Mouse (Mus musculus): ENCODE measurements around the gene Ip6k2. TPM values are rescaled to one million over a fixed set of nuclear protein-coding genes. Genes with fewer than 3 reads are reported as not detected.

The Ip6k2 gene
- polyA plus RNA-seq, 1 experiment from 2014 or later = 224 TPM

GRCm38 (mm10) chr9:108806379-108806778, 22.8 kb downstream of the Ip6k2 start:
- Histone ChIP-seq H3K9me3 (ENCODE audit: control insufficient read depth, low read length) (no peaks in the 10 kb centered on the region), H3K27ac (ENCODE audit: low read length) (no peak overlapping the region), H3K27me3 (replicated peaks; ENCODE audit: control insufficient read depth, insufficient read depth, low read length) (no peaks in the 10 kb centered on the region), H3K4me2 (ENCODE audit: low read length) (no peak overlapping the region), H3K4me3 (replicated peaks; ENCODE audit: low read length) (no peak overlapping the region), H3K4me1 (replicated peaks; ENCODE audit: control insufficient read depth, insufficient read depth, low read length) (peaks cover 17% of the 10 kb centered on the region), H3K36me3 (ENCODE audit: control insufficient read depth, insufficient read depth) (peaks cover 38% of the 10 kb centered on the region), H3K9ac (replicated peaks; ENCODE audit: low read depth, low read length) (no peak overlapping the region)
- no peak for ATAC-seq

- 80% methylated on average over 1 of the region's 1 CpGs for WGBS
- ATAC-seq = no peak
These were observed 23.2 kb downstream of the Ip6k2 start for GRCm38 (mm10) chr9:108806831-108807230.

DNA sequence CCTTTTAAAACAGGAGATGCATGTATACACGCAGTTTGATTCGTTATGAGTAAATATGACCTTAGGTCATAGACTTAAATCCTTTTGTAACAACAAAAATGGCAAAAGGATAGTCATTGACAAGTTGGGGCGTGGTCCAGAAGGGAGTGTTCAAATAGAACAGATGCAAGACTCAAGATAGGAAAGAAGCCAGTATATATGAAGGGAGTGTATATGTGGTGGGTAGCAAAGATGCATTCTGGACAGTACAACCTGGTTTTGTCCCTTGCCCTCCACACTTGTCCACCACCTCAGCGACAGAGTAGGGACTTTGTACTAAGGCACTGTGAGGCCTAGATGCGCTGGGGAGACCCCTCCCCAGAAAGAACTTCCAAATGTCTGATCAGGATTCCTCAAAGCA, 24.1 kb downstream of the Ip6k2 start:
- no peak overlapping the region for H3K4me2 ChIP-seq (ENCODE audit: low read length)

More at GRCm38 (mm10) chr9:108806831-108807230, 23.2 kb downstream of the Ip6k2 start:
- no peaks in the 10 kb centered on the region for H3K9me3 ChIP-seq (ENCODE audit: control insufficient read depth, low read length)
- no peak overlapping the region for H3K9ac ChIP-seq (replicated peaks; ENCODE audit: low read depth, low read length)
- H3K4me2 ChIP-seq (ENCODE audit: low read length) = no peak overlapping the region
- no peak overlapping the region for H3K4me3 ChIP-seq (replicated peaks; ENCODE audit: low read length)
- H3K36me3 ChIP-seq (ENCODE audit: control insufficient read depth, insufficient read depth) = peaks cover 37% of the 10 kb centered on the region
- no peak overlapping the region for H3K27ac ChIP-seq (ENCODE audit: low read length)
- H3K27me3 ChIP-seq (replicated peaks; ENCODE audit: control insufficient read depth, insufficient read depth, low read length) = no peaks in the 10 kb centered on the region
- H3K4me1 ChIP-seq (replicated peaks; ENCODE audit: control insufficient read depth, insufficient read depth, low read length) = peaks cover 17% of the 10 kb centered on the region

DNA sequence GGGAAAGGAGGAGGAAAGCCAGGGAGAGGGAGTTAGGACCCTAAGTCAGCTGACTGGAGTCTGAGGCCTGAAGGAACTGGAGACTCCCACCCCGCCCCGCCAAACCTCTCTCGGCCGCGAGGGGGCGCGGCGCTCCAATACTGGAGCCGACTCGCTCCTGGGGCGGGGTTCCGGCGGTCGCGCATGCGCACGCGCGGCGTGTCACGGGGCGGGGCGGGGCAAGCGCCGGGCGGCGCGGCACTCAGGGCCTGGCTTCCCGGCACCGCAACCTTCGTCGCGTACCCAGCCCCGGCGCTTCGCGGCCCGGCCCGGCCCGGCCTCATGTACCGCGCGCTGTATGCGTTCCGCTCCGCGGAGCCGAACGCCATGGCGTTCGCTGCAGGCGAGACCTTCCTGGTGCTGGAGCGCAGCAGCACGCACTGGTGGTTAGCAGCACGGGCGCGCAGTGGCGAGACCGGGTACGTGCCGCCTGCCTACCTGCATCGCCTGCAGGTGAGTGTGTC, 24.6 kb downstream of the Ip6k2 start, which contains the start of gene Nckipsd:
TSS of gene Nckipsd (plus strand) at position 206 of the 503 bp plus-strand sequence.
- H3K36me3 ChIP-seq (ENCODE audit: control insufficient read depth, insufficient read depth) = peaks cover 38% of the 10 kb centered on the region
- under 1% methylated on average over 59 of the region's 62 CpGs for WGBS
- peak within 1 kb of the TSS; percentile 68; the same call in 1 of the 2 replicates for H3K27ac ChIP-seq (ENCODE audit: low read length)
- peak; percentile 88 for ATAC-seq
- H3K9ac ChIP-seq (replicated peaks; ENCODE audit: low read depth, low read length) = peak within 1 kb of the TSS; percentile 94
- H3K4me3 ChIP-seq (replicated peaks; ENCODE audit: low read length) = peak within 1 kb of the TSS; percentile 83
- no peaks in the 10 kb centered on the region for H3K9me3 ChIP-seq (ENCODE audit: control insufficient read depth, low read length)
- H3K4me2 ChIP-seq (ENCODE audit: low read length) = peak within 1 kb of the TSS; percentile 93
- H3K27me3 ChIP-seq (replicated peaks; ENCODE audit: control insufficient read depth, insufficient read depth, low read length) = no peaks in the 10 kb centered on the region
- H3K4me1 ChIP-seq (replicated peaks; ENCODE audit: control insufficient read depth, insufficient read depth, low read length) = peaks cover 17% of the 10 kb centered on the region

More for the DNA sequence above, 24.1 kb downstream of the Ip6k2 start:
- Histone ChIP-seq H3K9me3 (ENCODE audit: control insufficient read depth, low read length) (no peaks in the 10 kb centered on the region), H3K27ac (ENCODE audit: low read length) (no peak overlapping the region), H3K27me3 (replicated peaks; ENCODE audit: control insufficient read depth, insufficient read depth, low read length) (no peaks in the 10 kb centered on the region), H3K9ac (replicated peaks; ENCODE audit: low read depth, low read length) (no peak overlapping the region), H3K4me1 (replicated peaks; ENCODE audit: control insufficient read depth, insufficient read depth, low read length) (peaks cover 17% of the 10 kb centered on the region), H3K36me3 (ENCODE audit: control insufficient read depth, insufficient read depth) (peaks cover 35% of the 10 kb centered on the region), H3K4me3 (replicated peaks; ENCODE audit: low read length) (no peak overlapping the region)
- no peak; the same call in 1 of the 2 replicates for ATAC-seq
- whole genome bisulfite sequencing = 72% methylated on average over 5 of the region's 5 CpGs

GRCm38 (mm10) chr9:108809188-108809587, 25.6 kb downstream of the Ip6k2 start:
- Histone ChIP-seq H3K27me3 (replicated peaks; ENCODE audit: control insufficient read depth, insufficient read depth, low read length) (no peaks in the 10 kb centered on the region), H3K36me3 (ENCODE audit: control insufficient read depth, insufficient read depth) (peaks cover 36% of the 10 kb centered on the region), H3K9me3 (ENCODE audit: control insufficient read depth, low read length) (no peaks in the 10 kb centered on the region), H3K27ac (ENCODE audit: low read length) (no peak overlapping the region), H3K9ac (replicated peaks; ENCODE audit: low read depth, low read length) (no peak overlapping the region), H3K4me1 (replicated peaks; ENCODE audit: control insufficient read depth, insufficient read depth, low read length) (peaks cover 17% of the 10 kb centered on the region), H3K4me2 (ENCODE audit: low read length) (peak overlapping the region; percentile 93), H3K4me3 (replicated peaks; ENCODE audit: low read length) (no peak overlapping the region; the same call in 1 of the 2 replicates)
- ATAC-seq = no peak
- 73% methylated on average over 5 of the region's 5 CpGs for WGBS

DNA sequence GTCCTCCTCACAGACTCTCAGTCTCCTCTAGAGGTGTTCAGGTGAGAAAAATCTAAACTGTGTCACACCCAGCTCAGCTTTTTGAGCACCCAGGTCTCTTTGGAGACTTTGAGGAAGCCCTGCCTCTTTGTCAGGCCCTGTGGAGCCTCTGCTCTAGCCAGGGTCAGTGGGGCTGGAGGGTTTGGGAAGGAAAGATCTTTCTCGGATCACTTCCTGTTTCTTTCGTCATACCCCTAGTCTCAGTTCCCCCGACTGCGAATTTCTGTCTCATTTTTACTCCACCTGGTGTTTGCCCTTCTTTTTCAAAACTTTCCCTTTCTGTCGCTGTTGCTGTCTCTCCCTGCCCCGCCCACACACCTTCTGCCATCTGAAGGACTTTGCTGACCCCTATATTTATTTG, 26.1 kb downstream of the Ip6k2 start:
- ATAC-seq = no peak
- no peak overlapping the region for H3K27ac ChIP-seq (ENCODE audit: low read length)
- no peaks in the 10 kb centered on the region for H3K9me3 ChIP-seq (ENCODE audit: control insufficient read depth, low read length)
- no peak overlapping the region for H3K4me3 ChIP-seq (replicated peaks; ENCODE audit: low read length)
- no peaks in the 10 kb centered on the region for H3K27me3 ChIP-seq (replicated peaks; ENCODE audit: control insufficient read depth, insufficient read depth, low read length)
- no peak overlapping the region for H3K9ac ChIP-seq (replicated peaks; ENCODE audit: low read depth, low read length)
- H3K4me2 ChIP-seq (ENCODE audit: low read length) = no peak overlapping the region
- H3K36me3 ChIP-seq (ENCODE audit: control insufficient read depth, insufficient read depth) = peaks cover 36% of the 10 kb centered on the region
- H3K4me1 ChIP-seq (replicated peaks; ENCODE audit: control insufficient read depth, insufficient read depth, low read length) = peaks cover 17% of the 10 kb centered on the region
- WGBS = 82% methylated on average over 6 of the region's 6 CpGs

DNA sequence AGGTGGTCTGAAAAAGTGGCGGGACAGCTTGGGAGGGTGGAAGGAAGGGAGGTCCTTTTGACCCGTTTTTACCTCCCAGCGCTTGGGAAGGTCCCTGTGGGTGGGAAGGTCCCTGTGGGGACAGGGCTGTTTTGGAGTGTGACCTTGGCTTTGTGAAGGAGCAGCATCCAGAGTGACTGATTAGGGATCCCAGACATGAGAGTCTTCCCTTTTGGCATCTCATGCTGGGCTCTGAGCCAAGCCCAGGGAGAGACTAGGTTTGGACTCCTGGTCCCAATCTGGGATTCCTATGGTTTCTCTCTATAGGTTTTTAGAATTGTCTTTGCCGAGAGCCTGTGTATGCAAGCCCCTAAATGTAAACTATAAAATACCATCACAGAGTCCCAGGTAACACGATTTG, 26.9 kb downstream of the Ip6k2 start:
- Histone ChIP-seq H3K9me3 (ENCODE audit: control insufficient read depth, low read length) (no peaks in the 10 kb centered on the region), H3K4me3 (replicated peaks; ENCODE audit: low read length) (no peak overlapping the region), H3K4me2 (ENCODE audit: low read length) (no peak overlapping the region), H3K27ac (ENCODE audit: low read length) (no peak overlapping the region), H3K36me3 (ENCODE audit: control insufficient read depth, insufficient read depth) (peaks cover 36% of the 10 kb centered on the region), H3K27me3 (replicated peaks; ENCODE audit: control insufficient read depth, insufficient read depth, low read length) (no peaks in the 10 kb centered on the region), H3K4me1 (replicated peaks; ENCODE audit: control insufficient read depth, insufficient read depth, low read length) (peaks cover 17% of the 10 kb centered on the region), H3K9ac (replicated peaks; ENCODE audit: low read depth, low read length) (no peak overlapping the region)
- ATAC-seq = no peak
- WGBS = 83% methylated on average over 5 of the region's 5 CpGs

- 94% methylated on average over 7 of the region's 7 CpGs for WGBS
- H3K4me1 ChIP-seq (replicated peaks; ENCODE audit: control insufficient read depth, insufficient read depth, low read length) = no peaks in the 10 kb centered on the region
These were observed 32.0 kb downstream of the Ip6k2 start for GRCm38 (mm10) chr9:108815557-108815956.

DNA sequence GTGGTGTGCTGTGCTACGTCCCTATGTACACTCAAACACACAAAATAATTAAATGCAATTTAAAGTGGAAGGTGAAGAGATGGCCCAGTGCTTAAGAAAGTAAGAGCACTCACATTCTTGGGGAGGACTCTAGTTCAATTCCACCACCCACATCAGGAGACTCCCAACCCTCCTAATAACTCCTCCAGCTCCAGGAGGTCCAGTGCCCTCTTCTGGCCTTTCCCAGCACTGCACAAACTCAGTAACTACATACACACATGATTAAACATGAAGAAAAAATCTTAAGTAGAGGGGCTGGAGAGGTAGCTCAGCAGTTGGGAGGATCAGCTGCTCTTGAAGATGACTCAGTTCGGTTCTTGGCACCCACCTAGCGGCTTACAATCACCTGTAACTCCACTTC, 35.9 kb downstream of the Ip6k2 start:
- Histone ChIP-seq H3K9me3 (ENCODE audit: control insufficient read depth, low read length) (no peaks in the 10 kb centered on the region), H3K4me2 (ENCODE audit: low read length) (no peak overlapping the region), H3K4me1 (replicated peaks; ENCODE audit: control insufficient read depth, insufficient read depth, low read length) (peaks cover 5% of the 10 kb centered on the region), H3K4me3 (replicated peaks; ENCODE audit: low read length) (no peak overlapping the region), H3K9ac (replicated peaks; ENCODE audit: low read depth, low read length) (no peak overlapping the region), H3K27me3 (replicated peaks; ENCODE audit: control insufficient read depth, insufficient read depth, low read length) (peaks cover 11% of the 10 kb centered on the region), H3K27ac (ENCODE audit: low read length) (no peak overlapping the region), H3K36me3 (ENCODE audit: control insufficient read depth, insufficient read depth) (peaks cover 11% of the 10 kb centered on the region)
- WGBS = 52% methylated on average over 3 of the region's 3 CpGs
- ATAC-seq = 0 out of 2 replicates have a peak, but pooled peaks have one; percentile 18

More at GRCm38 (mm10) chr9:108815557-108815956, 32.0 kb downstream of the Ip6k2 start:
- Histone ChIP-seq H3K9me3 (ENCODE audit: control insufficient read depth, low read length) (no peaks in the 10 kb centered on the region), H3K4me3 (replicated peaks; ENCODE audit: low read length) (no peak overlapping the region), H3K36me3 (ENCODE audit: control insufficient read depth, insufficient read depth) (peaks cover 28% of the 10 kb centered on the region), H3K4me2 (ENCODE audit: low read length) (no peak overlapping the region), H3K27ac (ENCODE audit: low read length) (no peak overlapping the region), H3K9ac (replicated peaks; ENCODE audit: low read depth, low read length) (no peak overlapping the region), H3K27me3 (replicated peaks; ENCODE audit: control insufficient read depth, insufficient read depth, low read length) (no peaks in the 10 kb centered on the region)
- ATAC-seq = no peak

DNA sequence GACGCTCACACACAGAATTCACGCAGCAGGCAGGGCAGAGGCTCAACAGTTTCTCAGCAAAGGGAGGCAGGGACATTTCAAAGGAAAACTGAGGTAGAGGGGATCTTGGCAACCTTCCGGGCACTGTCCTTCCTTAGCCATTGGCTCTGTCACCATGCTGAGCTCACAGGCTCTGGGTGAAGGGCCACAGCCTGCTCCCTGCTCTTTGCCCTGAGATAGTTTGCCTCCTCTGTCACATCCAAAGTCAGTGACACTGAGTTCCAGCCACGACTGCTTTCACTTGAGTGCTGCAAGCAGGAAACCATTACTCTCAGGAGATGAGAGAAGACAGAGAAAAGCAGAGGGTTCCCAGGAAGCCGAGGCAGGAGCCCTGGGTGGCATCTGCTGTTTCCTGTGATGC, 36.5 kb downstream of the Ip6k2 start:
- Histone ChIP-seq H3K4me3 (replicated peaks; ENCODE audit: low read length) (no peak overlapping the region), H3K9me3 (ENCODE audit: control insufficient read depth, low read length) (no peaks in the 10 kb centered on the region), H3K27ac (ENCODE audit: low read length) (no peak overlapping the region), H3K4me2 (ENCODE audit: low read length) (no peak overlapping the region), H3K9ac (replicated peaks; ENCODE audit: low read depth, low read length) (no peak overlapping the region), H3K27me3 (replicated peaks; ENCODE audit: control insufficient read depth, insufficient read depth, low read length) (peaks cover 11% of the 10 kb centered on the region), H3K36me3 (ENCODE audit: control insufficient read depth, insufficient read depth) (peaks cover 5% of the 10 kb centered on the region), H3K4me1 (replicated peaks; ENCODE audit: control insufficient read depth, insufficient read depth, low read length) (peaks cover 8% of the 10 kb centered on the region)
- WGBS = 59% methylated on average over 5 of the region's 5 CpGs
- ATAC-seq = no peak

All from forebrain, embryonic 16.5 days (tissue).